Mouse (Mus musculus) spleen, postnatal 4 days (tissue): ENCODE measurements around the gene Ifi44.

Experiments
- DNase-seq, 2 experiments: peaks; one replicate each; pipeline ENCODE4 v3.0.0; 2022; ENCODE audit warnings: low spot score in 2 of 2

Ifi44 gene

DNA sequence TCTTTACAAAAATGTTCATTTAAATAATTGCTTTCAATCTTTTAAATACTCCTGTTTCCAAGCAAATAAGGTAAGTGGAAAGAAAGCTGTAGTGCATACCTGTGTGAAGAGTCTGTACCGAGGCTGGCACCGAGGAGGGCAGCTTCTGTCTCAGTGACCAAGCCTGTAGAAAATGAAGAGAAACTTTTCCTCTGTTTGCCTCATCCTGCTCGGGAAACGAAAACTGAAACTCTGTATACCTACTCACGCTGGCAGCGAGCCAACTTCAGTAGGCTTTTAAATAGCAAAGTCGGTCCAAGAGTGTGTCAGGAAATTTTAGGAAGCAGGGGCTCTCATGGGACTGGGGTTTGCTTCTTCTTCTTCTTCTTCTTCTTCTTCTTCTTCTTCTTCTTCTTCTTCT, at the start of gene Ifi44:
Ifi44 (minus strand) TSS at position 224 of the 400 bp plus-strand sequence.
- DNase-seq: no peak

DNA sequence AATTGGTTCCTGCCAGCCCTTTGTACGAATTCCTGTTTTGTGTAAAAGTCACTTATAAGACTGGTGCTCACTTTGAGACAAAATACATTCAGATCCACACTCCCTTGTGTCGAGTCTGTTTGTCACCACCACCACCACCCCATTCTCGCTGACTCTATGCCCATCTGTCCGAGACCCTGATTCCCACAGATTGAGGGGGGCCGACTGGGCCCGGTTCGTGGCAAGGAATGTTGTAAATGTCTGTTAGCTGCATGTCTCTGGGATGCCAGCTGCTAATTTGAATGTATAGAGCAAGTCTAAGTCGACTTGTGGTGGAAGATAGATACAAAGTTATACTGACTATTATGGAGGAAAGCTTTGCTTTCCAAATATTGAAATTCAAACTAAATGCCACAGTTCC, 38.9 kb upstream of the Ifi44 start:
- DNase-seq: no peak

DNA sequence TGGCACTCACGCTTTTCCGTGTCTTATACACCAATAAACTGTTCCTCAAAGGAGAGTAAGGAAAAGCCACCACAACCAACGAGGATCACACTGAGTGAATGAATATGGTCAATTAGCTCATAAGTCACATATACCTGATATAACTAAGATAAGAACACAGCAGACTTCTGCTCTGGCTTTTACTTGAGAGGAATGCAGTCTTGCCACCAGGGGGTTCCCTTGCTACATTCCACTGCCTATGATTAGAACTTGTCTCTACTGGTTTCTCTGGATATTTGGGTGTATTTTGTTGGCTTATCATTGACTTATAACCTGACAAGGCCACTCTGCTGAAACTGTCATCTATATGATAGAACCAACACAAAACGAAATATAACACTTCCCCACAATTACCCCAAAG, 25.3 kb upstream of the Ifi44 start:
- no peak for DNase-seq

DNA sequence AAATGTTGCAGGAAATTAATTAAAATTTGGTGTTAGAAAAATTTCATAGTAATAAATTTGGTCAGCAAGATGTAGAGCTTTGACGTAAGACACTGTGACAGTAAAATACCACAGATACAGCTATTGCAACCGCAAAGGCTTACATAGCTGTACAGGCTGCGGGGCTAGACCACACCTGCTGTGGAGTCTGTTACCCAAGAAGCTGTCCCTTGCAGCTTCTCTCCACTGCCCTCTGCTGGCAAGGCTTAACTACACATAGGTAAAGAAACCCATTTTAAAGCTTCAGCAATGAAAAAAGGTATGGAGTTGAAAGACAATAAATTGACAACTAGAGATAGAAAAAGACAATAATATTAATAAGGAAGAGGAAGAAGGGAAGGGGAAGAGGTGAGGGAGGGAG, 21.3 kb upstream of the Ifi44 start:
- no peak for DNase-seq

DNA sequence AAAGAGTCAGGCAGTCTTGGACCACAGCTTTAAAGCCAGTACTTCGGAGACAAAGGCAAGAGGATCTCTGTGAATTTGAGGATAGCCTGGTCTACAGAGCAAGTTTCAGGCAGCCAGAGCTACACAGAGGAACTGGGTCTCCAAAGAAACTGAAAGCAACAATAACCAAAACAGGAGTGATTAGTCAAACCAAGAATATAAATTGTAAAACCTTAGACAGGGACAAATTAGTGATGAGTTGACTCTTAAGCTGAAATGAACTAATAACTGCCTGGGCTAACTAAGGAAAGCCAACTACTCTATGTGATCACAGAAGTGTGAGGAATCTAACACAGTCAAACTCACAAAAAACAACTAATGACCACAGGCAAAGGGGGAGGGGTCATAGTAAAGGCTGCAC, 1.2 kb downstream of the Ifi44 start:
- no peak for DNase-seq

DNA sequence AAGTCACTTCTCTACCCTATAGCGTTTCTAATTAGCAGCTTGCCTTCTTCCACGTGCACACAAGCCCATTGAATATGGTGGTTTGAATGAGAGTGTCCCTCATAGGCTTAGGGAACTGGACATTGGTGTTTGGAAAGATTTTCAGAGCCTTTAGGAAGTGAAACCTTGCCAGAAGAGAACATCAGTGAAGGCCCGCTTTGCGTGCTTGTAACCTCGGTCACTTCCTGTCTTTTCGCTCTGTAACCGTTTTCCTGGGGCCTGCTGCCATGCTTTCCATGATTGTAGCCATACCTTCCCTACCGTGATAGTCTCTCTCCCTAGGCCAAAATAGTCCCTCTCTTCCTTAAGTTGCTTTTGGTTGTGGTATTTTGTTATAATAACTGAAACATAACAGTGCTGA, 3.7 kb downstream of the Ifi44 start:
- no peak for DNase-seq

DNA sequence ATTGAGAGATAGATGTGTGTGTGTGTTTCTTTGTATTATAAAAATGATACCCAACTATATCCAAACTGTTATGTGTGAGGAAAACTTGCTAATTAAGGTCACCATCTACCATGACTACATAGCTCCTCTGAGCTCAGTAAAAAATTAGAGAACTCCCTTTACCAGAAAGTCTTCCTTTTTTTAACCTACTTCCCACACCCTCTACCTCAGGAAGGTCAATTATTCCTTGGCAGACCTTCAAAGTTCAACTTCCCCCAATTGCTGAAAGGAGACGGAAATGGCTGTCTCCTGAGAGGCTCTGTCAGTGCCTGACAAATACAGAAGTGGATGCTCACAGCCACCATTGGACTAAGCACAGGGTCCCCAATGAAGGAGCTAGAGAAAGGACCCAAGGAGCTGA, 7.5 kb downstream of the Ifi44 start:
- DNase-seq: no peak

DNA sequence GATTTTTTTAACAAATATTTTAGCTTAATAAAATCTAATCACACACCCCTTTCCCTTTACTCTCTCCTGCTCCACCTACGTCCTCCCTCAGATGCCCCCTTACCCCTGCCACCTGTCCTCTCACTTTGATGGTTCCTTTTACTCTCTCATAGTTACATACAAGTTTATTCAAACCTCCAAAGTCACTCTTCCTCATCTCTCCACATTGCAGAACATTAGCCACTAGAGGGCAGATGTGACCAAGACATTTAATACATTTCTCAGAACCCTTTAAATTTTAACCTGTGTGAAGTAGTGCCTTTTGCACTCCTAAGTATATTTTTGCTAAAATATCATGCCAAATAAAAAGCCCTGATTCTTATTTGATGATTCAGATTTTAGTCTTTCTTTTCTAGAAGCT, 33.5 kb downstream of the Ifi44 start:
- no peak for DNase-seq

DNA sequence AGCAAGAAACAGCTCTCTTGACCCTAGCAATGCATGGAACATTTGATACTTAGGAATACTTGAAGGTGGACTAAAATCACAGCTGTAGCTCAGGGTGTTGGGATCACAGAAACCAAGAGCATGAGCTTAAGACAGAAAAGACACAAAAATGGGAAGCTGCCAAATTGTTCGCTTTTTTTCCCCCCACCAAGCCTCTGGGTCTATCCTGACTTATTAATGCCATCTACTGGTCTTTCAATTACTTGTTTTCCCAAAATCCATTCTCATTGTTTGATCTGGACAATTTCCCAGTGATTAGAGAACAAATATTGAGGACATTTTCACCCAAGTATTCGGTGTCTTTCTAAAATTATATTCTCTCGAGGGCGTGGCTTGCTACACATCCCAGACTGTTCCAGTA, 42.4 kb downstream of the Ifi44 start:
- no peak for DNase-seq
